Mouse (Mus musculus): ENCODE measurements at regions not wholly inside any gene's neighbourhood (a gene's known extent, or its start where the extent isn't known, plus 50 kb on each side); places are given as distances from the start of the nearest gene placed in this dataset.

DNA sequence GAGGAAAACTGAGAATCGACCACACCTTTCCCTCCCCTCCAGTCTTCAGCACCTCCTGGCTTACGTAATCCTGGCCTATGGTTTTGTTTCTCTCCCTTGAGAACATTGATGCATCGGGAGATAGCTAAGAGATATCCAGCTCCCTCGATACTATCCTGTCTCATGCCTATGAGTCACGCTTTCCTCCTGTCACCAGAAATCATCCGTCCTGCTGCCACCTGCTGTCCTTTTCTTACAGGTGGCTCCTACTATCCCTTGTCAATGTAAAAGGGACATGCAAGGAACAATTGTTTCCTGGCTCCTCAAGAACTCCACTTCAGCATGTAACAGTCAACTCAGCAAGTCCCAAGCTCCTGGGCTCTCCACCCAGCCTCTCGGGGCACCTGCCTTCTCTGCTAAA lies 261.7 kb upstream of the Usp24 start:
- TF ChIP-seq CTCF (IDR thresholded peaks at IDR 0.05 in 2 of 3, conservative IDR thresholded peaks at IDR 0.05 in 1 of 3; ENCODE audit: control insufficient read depth in 1 of 3, insufficient read depth in 1 of 3, low read depth in 2 of 3, low read length in 3 of 3, poor library complexity in 1 of 3, severe bottlenecking in 1 of 3) (no peak), GATA1 (IDR thresholded peaks at IDR 0.05; ENCODE audit: low read depth, low read length) (no peak), SIN3A (IDR thresholded peaks at IDR 0.05; ENCODE audit: low read length) (no peak), MAX (IDR thresholded peaks at IDR 0.05; ENCODE audit: low read length) (no peak), POLR2A (IDR thresholded peaks at IDR 0.05; ENCODE audit: control insufficient read depth in 1 of 2, insufficient read depth in 1 of 2, low read depth in 1 of 2, low read length in 2 of 2, poor library complexity in 1 of 2) (no peak), USF1 (IDR thresholded peaks at IDR 0.05; ENCODE audit: low read depth, low read length) (no peak), HCFC1 (IDR thresholded peaks at IDR 0.05; ENCODE audit: low read depth, low read length) (no peak), POLR2AphosphoS5 (IDR thresholded peaks at IDR 0.05; ENCODE audit: borderline replicate concordance, low read depth, low read length) (no peak), GABPA (IDR thresholded peaks at IDR 0.05; ENCODE audit: low read depth, low read length) (no peak), TCF12 (IDR thresholded peaks at IDR 0.05; ENCODE audit: low read depth, low read length) (no peak), UBTF (IDR thresholded peaks at IDR 0.05; ENCODE audit: borderline replicate concordance, insufficient read depth, low read depth, low read length) (no peak), ZC3H11A (IDR thresholded peaks at IDR 0.05; ENCODE audit: low read depth, low read length) (no peak), EP300 (IDR thresholded peaks at IDR 0.05; ENCODE audit: low read depth in 1 of 2, low read length in 2 of 2) (no peak), MXI1 (IDR thresholded peaks at IDR 0.05; ENCODE audit: low read depth, low read length) (no peak)
